Mouse (Mus musculus) neural tube, embryonic 10.5 days (tissue): Measurements from ENCODE around the gene Gal3st1.

Source experiments
- DNase-seq: peaks from one replicate; pipeline ENCODE4 v3.0.0-alpha.2; 2017; ENCODE audit warnings: low spot score; ENCODE audit errors: extremely low spot score

Gene Gal3st1

DNA sequence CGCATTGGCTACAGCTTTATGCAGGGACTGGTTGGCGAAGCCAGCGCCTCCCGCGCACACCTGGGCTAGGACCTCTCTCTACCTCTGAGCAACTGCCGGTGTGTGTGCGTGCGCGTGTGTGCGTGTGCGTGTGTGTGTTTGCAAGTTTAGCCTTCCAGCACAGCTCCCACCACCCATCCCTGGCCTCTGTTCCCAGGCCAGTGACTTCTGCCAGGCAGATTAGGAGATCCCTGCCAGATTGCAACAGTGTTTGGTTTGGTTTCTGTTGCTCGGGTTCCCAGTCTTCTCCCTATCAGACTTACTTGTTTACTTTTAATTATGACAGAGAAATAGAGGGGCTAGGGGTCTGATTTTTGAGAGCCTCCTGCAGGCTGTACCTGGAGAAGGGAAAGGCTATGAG, 48.5 kb downstream of the Gal3st1 start:
- DNase-seq: no peak

DNA sequence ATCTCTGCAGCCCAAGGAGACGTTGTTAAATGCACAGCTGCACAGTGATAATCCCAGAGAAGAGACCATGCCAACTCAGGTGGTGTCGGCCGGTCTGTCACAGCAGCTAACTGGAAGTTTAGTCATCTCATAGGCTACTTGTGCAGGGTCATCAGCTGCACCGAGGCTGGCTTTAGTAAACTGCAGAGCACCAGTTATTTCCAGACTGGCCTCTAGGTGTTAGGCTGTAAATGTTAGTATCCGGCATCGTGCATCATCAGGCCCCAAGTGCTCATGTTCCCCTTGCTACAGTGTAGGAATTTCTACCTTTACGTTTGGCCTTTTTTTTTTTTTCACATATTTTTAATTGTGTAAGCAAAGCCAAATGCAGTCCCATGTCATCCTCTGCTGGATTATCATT, 50.0 kb downstream of the Gal3st1 start:
- no peak for DNase-seq

DNA sequence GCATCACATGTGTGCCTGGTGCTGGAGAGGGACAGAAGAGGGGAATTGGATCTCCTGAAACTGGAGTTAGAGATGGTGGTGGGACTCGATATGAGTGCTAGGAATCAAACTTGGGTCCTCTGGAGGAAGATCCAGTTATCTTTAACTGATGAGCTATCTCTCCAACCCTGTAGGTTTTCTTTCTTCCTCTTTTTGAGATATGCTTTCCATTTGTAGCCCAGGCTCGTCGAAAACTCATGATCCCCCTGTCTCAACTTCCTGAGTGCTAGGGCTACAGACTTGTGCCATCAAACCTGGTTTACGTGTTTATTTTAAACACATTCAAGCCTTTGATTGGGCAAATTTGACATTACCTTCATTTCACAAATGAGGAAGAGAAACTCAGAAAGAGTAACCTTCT, 50.7 kb downstream of the Gal3st1 start:
- DNase-seq: no peak

DNA sequence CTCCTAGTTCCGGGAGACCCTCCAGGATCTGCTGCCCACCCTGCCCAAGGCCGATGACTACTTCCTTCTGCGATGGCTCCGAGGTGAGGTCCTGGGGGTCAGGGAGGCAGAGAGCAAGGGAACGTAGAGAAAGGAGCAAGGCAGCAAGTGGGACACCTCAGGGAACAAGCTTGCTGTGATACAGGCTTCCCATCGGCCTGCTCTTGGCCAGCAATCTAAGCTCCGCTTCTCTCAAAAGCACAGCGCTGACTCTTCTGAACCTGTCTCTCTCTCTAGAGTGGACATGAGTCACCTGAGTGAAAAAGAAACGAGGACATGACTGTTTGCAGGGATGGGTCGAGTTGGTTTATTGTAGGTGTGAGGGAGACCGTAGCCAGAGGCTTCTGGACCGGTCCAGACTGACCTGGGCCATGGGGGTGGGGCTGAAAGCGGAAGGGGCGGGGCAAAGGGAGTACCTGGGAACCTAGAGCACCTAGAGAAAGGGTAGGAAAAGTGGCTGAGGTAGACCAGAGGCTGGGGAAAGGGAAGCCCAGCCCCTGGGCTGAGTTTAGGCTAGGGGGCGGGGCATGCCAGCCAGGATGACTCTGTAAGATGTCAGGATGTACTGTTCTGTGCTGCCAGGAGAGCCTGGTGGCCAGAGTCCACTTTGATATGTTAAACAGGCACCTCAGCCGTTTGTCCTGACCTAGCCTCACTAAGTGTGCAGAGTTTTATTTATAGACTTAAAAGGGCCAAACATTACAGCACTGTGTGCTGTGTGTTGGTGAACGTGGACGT, 51.9 kb downstream of the Gal3st1 start:
- no peak for DNase-seq

DNA sequence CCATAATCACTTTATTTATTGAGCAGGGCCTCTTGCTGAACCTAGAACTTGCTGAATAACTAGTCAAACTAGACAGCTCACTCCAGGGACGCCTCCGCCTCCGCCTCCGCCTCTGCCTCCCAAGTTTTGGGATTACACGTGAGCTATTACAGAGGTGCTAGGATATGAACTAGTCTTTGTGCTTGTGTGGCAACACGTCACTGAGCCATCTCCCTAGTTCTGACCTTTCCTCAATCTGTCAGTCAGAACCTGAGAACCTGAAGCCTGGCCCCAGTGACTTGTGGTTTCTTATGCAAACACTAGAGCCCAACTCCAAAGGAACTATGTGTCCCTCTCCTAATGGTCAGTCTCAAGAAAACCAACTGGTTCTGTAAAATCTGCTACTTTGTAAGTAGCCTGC, 52.5 kb downstream of the Gal3st1 start:
- no peak for DNase-seq

DNA sequence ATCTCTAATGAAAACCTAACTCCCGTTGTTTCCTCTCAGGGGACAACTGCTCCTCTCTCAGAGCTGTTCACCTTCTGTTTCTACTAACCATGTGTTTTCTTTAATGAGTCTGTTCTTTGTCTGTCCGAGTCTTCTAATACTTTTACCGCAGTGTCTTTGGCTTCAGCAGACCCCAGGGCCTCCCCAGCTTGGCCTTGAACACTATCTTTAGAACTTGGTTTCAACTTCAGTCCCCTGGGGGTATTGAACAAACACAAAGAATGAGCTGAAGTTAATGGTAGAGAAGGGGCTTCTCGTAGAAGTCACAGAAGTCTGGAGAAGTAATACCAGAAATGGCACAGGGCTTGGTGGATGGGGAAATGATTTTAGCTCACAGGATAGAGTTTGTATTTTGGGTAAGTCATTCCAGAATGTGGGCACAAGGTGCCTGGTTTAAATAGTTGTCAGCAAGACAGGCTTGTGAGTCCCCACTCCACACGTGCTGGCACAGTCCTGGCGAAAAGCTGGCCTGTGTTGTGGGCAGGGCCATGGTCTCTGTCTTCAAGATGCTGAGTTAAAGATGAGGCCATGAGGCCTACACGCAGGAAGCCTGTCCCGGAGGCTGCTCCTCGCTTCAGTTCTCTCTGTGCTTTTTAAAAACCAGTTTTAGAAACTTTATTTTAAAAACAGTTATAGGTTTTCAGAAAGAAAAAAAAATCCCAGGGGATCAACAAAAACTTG, 53.1 kb downstream of the Gal3st1 start:
- DNase-seq: no peak

DNA sequence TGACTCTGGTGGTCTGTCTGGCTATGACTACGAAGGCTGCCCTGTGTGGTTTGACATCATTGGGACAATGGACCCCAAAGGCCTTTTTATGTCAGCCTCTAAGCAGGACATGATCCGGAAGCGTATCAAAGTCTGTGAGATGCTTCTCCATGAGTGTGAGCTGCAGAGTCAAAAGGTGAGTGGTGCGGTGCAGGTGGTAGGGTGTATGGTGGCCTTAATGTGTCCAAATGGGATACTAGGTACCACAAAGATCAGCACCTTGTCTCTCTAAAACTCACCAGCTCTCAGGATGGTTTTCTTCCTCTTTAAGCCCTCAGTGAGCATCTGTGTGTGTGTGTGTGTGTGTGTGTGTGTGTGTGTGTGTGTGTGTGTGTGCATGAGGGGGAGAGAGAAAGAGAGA, 56.5 kb downstream of the Gal3st1 start:
- DNase-seq: no peak

- DNase-seq: no peak
Measured at GRCm38 (mm10) chr11:4041123-4041625, 57.7 kb downstream of the Gal3st1 start.

DNA sequence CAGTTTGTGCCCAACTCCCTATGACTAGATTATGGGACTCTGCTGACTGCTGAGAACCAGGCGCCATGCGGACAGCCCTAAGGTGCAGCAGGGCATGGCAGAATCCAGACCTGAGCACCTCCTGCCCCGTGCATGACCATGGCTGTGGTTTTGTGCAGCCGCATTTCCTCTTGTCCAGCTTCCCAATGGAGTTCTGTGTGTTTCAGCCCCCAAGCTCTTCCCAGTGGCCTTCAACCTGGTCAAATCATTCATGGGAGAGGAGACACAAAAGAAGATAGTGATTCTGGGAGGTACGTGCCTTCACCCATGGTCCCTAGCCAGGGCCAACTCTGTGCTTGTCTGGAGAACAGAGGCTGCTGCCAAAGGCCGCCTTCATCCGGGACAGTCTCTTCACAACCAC, 59.6 kb downstream of the Gal3st1 start:
- no peak for DNase-seq

DNA sequence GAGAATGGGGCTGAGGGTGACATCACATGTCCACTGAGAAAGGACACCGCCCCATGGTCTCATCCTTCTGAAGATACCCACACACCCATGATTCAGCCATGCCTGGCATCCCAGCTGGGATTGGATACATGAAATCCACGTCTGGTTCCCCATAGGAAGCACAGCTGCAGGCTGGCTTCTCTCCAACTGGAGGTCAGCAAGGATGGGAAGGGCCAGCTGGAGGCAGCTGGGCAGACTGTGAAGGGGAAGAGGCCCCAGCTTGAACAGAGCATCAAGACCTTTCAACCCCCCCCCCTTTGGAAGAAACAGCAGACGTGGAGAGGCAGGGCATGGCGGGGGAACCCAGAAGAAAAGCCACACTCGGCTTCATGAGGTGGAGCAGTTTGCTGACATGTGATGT, 63.1 kb downstream of the Gal3st1 start:
- no peak for DNase-seq

DNA sequence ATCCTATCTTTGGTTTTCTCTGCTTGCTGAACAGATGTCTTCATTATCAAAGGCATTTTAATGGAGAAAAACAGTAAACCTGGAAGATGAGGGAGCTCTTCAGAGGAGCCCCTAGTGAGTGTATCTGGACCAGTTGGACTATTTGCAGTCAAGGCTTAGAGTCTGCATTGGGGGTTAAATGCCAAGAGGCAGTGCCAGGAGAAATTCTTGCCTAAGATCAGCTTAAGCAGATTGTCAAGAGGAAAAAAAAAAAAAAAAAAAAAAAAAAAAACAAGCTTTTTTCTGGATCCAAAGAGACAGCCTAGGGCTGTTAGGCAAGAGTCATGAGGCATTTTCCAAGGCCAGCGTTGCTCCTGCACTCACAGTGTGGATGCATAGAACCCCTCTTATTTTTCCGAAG, 64.3 kb downstream of the Gal3st1 start:
- no peak for DNase-seq

DNA sequence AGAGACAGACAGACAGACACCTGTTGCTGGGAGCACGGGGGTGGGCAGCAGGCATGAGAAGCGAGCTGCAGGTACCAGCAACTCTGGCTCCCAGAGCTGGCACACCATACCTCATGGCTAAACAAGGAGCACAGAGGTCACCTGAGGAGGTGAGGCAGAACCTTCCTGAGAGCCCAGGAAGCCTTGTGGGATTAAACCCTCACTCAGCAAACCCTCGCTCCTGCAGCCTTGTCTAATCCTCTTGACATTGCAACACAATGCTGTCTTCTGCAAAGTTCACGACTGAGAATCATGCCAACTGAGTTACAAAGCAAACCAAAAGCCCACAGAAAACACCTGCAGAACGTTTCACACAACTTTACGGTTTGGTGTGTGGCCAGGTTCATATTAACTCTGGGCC, 65.0 kb downstream of the Gal3st1 start:
- no peak for DNase-seq
